Mouse (Mus musculus) kidney, adult 2 months (tissue): ENCODE results near the gene Dbx2. TPM values are rescaled to one million over a fixed set of nuclear protein-coding genes. Genes with fewer than 3 reads are reported as not detected.

Experiments used
- DNase-seq: peaks from one replicate; pipeline ENCODE4 v3.0.0; 2021
- H3K27ac ChIP-seq: fragments of 200-500 bp; 2 replicates; pipeline ENCODE4 v1.5.1; 2012; ENCODE audit warnings: low read depth, low read length, control low read depth, inconsistent platforms; ENCODE audit not compliant: insufficient read depth
- H3K27me3 ChIP-seq: fragments of 200-500 bp; replicated peaks from 2 replicates; pipeline ENCODE4 v1.6.1; 2012; ENCODE audit warnings: mild to moderate bottlenecking, moderate library complexity, low read length, inconsistent platforms; ENCODE audit not compliant: control insufficient read depth, insufficient read depth
- H3K36me3 ChIP-seq: fragments of 200-500 bp; 2 replicates; pipeline ENCODE4 v1.6.1; 2012; ENCODE audit warnings: mild to moderate bottlenecking, moderate library complexity, low read length, inconsistent platforms; ENCODE audit not compliant: control insufficient read depth, insufficient read depth
- H3K4me1 ChIP-seq: fragments of 200-500 bp; 2 replicates; pipeline ENCODE4 v1.6.1; 2011; ENCODE audit warnings: low read length; ENCODE audit not compliant: control insufficient read depth, insufficient read depth
- H3K4me3 ChIP-seq: fragments of 200-500 bp; 2 replicates; pipeline ENCODE4 v1.5.1; 2011; ENCODE audit warnings: mild to moderate bottlenecking, low read depth, low read length, control low read depth; ENCODE audit not compliant: insufficient read depth
- CTCF ChIP-seq: fragments of 200-500 bp; conservative IDR thresholded peaks from 2 replicates; pipeline ENCODE4 v1.5.1; 2011; ENCODE audit warnings: low read depth, mild to moderate bottlenecking, control low read depth, low read length, moderate library complexity, mixed read lengths; ENCODE audit not compliant: insufficient read depth, insufficient read length
- POLR2A ChIP-seq: fragments of 200-500 bp; IDR thresholded peaks from one replicate; pipeline ENCODE4 v1.6.1; 2011; ENCODE audit warnings: low read depth, low read length, control low read depth
- WGBS: fragments of 180-500 bp; shearing (Covaris S2); methylation state at CpG from one replicate; pipeline ENCODE4 v1.1.7; 2018; 5-methylcytosine and 5-hydroxymethylcytosine counted together
- polyA plus RNA-seq: library from polyadenylated mRNA; depleted of rRNA; stranded (reverse); fragments of >200 nt; gene quantifications from 2 replicates; pipeline ENCODE4 v1.2.3, GENCODE M21; 2012; rRNA removed

The Dbx2 gene
- polyA plus RNA-seq, 1 experiment, result not detected

GRCm38 (mm10) chr15:95624396-95624795 is 31.4 kb downstream of the Dbx2 start:
- Histone ChIP-seq H3K4me1 (no peaks in the 10 kb centered on the region), H3K4me3 (no peak overlapping the region), H3K36me3 (no peaks in the 10 kb centered on the region), H3K27ac (no peak overlapping the region), H3K27me3 (no peaks in the 10 kb centered on the region)
- TF ChIP-seq CTCF, result no peak
- TF ChIP-seq POLR2A, result no peak
- no peak for DNase-seq
- WGBS, result 81% methylated on average over 4 of the region's 4 CpGs

GRCm38 (mm10) chr15:95622797-95623196 is 33.0 kb downstream of the Dbx2 start:
- H3K27ac ChIP-seq, result no peak overlapping the region
- H3K4me1 ChIP-seq, result no peaks in the 10 kb centered on the region
- no peak for TF ChIP-seq POLR2A
- H3K4me3 ChIP-seq, result no peak overlapping the region
- no peaks in the 10 kb centered on the region for H3K27me3 ChIP-seq
- WGBS, result 34% methylated on average over 8 of the region's 8 CpGs
- H3K36me3 ChIP-seq, result no peaks in the 10 kb centered on the region
- no peak for DNase-seq

GRCm38 (mm10) chr15:95612600-95612999 is 43.2 kb downstream of the Dbx2 start:
- H3K27me3 ChIP-seq, result no peaks in the 10 kb centered on the region
- TF ChIP-seq POLR2A, result no peak
- no peak for TF ChIP-seq CTCF
- H3K36me3 ChIP-seq, result no peaks in the 10 kb centered on the region
- no peaks in the 10 kb centered on the region for H3K4me1 ChIP-seq
- H3K4me3 ChIP-seq, result no peak overlapping the region
- H3K27ac ChIP-seq, result no peak overlapping the region
- DNase-seq, result no peak
- 67% methylated on average over 1 of the region's 1 CpGs for WGBS

GRCm38 (mm10) chr15:95601179-95601578 is 54.6 kb downstream of the Dbx2 start:
- no peaks in the 10 kb centered on the region for H3K4me1 ChIP-seq
- TF ChIP-seq POLR2A (no peak), CTCF (no peak)
- no peaks in the 10 kb centered on the region for H3K27me3 ChIP-seq
- DNase-seq, result no peak
- H3K36me3 ChIP-seq, result no peaks in the 10 kb centered on the region
- H3K27ac ChIP-seq, result no peak overlapping the region
- WGBS, result 74% methylated on average over 6 of the region's 6 CpGs
- no peak overlapping the region for H3K4me3 ChIP-seq

GRCm38 (mm10) chr15:95598630-95599029 is 57.1 kb downstream of the Dbx2 start:
- no peak for DNase-seq
- WGBS, result 60% methylated on average over 1 of the region's 1 CpGs
- TF ChIP-seq CTCF (peak; percentile 51), POLR2A (no peak)
- Histone ChIP-seq H3K4me3 (no peak overlapping the region), H3K36me3 (no peaks in the 10 kb centered on the region), H3K27ac (no peak overlapping the region), H3K27me3 (no peaks in the 10 kb centered on the region), H3K4me1 (no peaks in the 10 kb centered on the region)

- TF ChIP-seq POLR2A, result no peak
- no peak for TF ChIP-seq CTCF
- no peak for DNase-seq
- Histone ChIP-seq H3K4me3 (no peak overlapping the region), H3K27me3 (no peaks in the 10 kb centered on the region; the same call in 1 of the 2 replicates), H3K27ac (no peak overlapping the region), H3K36me3 (no peaks in the 10 kb centered on the region), H3K4me1 (no peaks in the 10 kb centered on the region)
- 95% methylated on average over 15 of the region's 15 CpGs for WGBS
Observed at GRCm38 (mm10) chr15:95586906-95587305, 68.9 kb downstream of the Dbx2 start.

- 33% methylated on average over 4 of the region's 4 CpGs for WGBS
- Histone ChIP-seq H3K4me1 (no peaks in the 10 kb centered on the region), H3K4me3 (no peak overlapping the region), H3K36me3 (no peaks in the 10 kb centered on the region), H3K27ac (no peak overlapping the region), H3K27me3 (no peaks in the 10 kb centered on the region; the same call in 1 of the 2 replicates)
- no peak for DNase-seq
- no peak for TF ChIP-seq POLR2A
- no peak for TF ChIP-seq CTCF
Observed at GRCm38 (mm10) chr15:95584891-95585290, 70.9 kb downstream of the Dbx2 start.

GRCm38 (mm10) chr15:95574661-95575060 is 81.1 kb downstream of the Dbx2 start:
- no peak overlapping the region for H3K27ac ChIP-seq
- H3K36me3 ChIP-seq, result no peaks in the 10 kb centered on the region
- peak; percentile 43 for DNase-seq
- TF ChIP-seq CTCF, result no peak
- TF ChIP-seq POLR2A, result no peak
- no peaks in the 10 kb centered on the region for H3K27me3 ChIP-seq
- H3K4me3 ChIP-seq, result no peak overlapping the region
- 15% methylated on average over 5 of the region's 5 CpGs for WGBS
- no peaks in the 10 kb centered on the region for H3K4me1 ChIP-seq

Other genes with a start within 250 kb of the Dbx2 start
- gene Nell2, start 127.4 kb downstream of the Dbx2 start, polyA plus RNA-seq, result 0.14 TPM in 2 replicates
- 40.3 and 47.0 TPM in 2 replicates for gene Ano6, start 134.9 kb upstream of the Dbx2 start, polyA plus RNA-seq